Mouse (Mus musculus) embryonic fibroblast, embryonic 13.5 days (primary cell): ENCODE data around the gene Ccdc83. TPM values are rescaled to one million over a fixed set of nuclear protein-coding genes. Genes with fewer than 3 reads are reported as not detected.
"Not testable (repeated sequence)": the region's sequence is repeated elsewhere in the genome, so short reads cannot be mapped to it uniquely, and the experiment has no call there.

ENCODE experiments used
- H3K27ac ChIP-seq: 2 replicates; pipeline ENCODE4 v1.5.1; 2012; ENCODE audit warnings: low read length, control low read depth, inconsistent platforms; ENCODE audit not compliant: insufficient read depth
- H3K4me1 ChIP-seq: 2 replicates; pipeline ENCODE4 v1.6.1; 2011; ENCODE audit warnings: low read length; ENCODE audit not compliant: control insufficient read depth, insufficient read depth
- H3K4me3 ChIP-seq: 2 replicates; pipeline ENCODE4 v1.5.1; 2011; ENCODE audit warnings: mild to moderate bottlenecking, control low read depth, low read length; ENCODE audit not compliant: insufficient read depth
- CTCF ChIP-seq: IDR thresholded peaks from 2 replicates; pipeline ENCODE4 v1.5.1; 2011; ENCODE audit warnings: mild to moderate bottlenecking, control low read depth, low read length, moderate library complexity, borderline replicate concordance; ENCODE audit not compliant: insufficient read depth
- POLR2A ChIP-seq: IDR thresholded peaks from 2 replicates; pipeline ENCODE4 v1.6.1; 2011; ENCODE audit warnings: low read depth, mild to moderate bottlenecking, control low read depth, low read length, moderate library complexity
- polyA plus RNA-seq: library from polyadenylated mRNA; stranded (reverse); fragments of >200 nt; gene quantifications from 2 replicates; pipeline ENCODE4 v1.2.4, GENCODE M21; 2011; ENCODE audit warnings: low read depth; ENCODE audit not compliant: missing spikeins, insufficient read length

The Ccdc83 gene
- polyA plus RNA-seq, 1 experiment: not detected

- Histone ChIP-seq H3K4me1 (no peaks in the 10 kb centered on the region), H3K4me3 (no peak overlapping the region), H3K27ac (no peak overlapping the region)
- TF ChIP-seq POLR2A: no peak
- TF ChIP-seq CTCF: no peak
Observed at GRCm38 (mm10) chr7:90270141-90270540, 4.6 kb upstream of the Ccdc83 start.

- H3K27ac ChIP-seq: no peak overlapping the region
- no peak overlapping the region for H3K4me3 ChIP-seq
- TF ChIP-seq POLR2A: no peak
- no peak for TF ChIP-seq CTCF
- no peaks in the 10 kb centered on the region for H3K4me1 ChIP-seq
Observed at GRCm38 (mm10) chr7:90261902-90262599, 3.5 kb downstream of the Ccdc83 start.

GRCm38 (mm10) chr7:90259899-90260298 is 5.7 kb downstream of the Ccdc83 start:
- H3K27ac ChIP-seq: no peak overlapping the region
- H3K4me3 ChIP-seq: no peak overlapping the region
- TF ChIP-seq CTCF (no peak), POLR2A (no peak)
- no peaks in the 10 kb centered on the region for H3K4me1 ChIP-seq

- no peaks in the 10 kb centered on the region for H3K4me1 ChIP-seq
- no peak for TF ChIP-seq POLR2A
- TF ChIP-seq CTCF: no peak
- H3K4me3 ChIP-seq: no peak overlapping the region
- H3K27ac ChIP-seq: no peak overlapping the region
Observed at GRCm38 (mm10) chr7:90258701-90259100, 6.9 kb downstream of the Ccdc83 start.

- TF ChIP-seq CTCF: no peak
- TF ChIP-seq POLR2A: no peak
- Histone ChIP-seq H3K4me3 (no peak overlapping the region), H3K27ac (no peak overlapping the region), H3K4me1 (no peaks in the 10 kb centered on the region)
Observed at GRCm38 (mm10) chr7:90252946-90253345, 12.6 kb downstream of the Ccdc83 start.

GRCm38 (mm10) chr7:90243643-90244042 is 21.9 kb downstream of the Ccdc83 start:
- Histone ChIP-seq H3K27ac (0 out of 2 replicates have a peak overlapping the region, but pooled peaks have one; percentile 13), H3K4me3 (no peak overlapping the region)
- no peak for TF ChIP-seq CTCF
- TF ChIP-seq POLR2A: no peak

GRCm38 (mm10) chr7:90243151-90243550 is 22.4 kb downstream of the Ccdc83 start:
- H3K4me1 ChIP-seq: peaks cover 5% of the 10 kb centered on the region; the same call in 1 of the 2 replicates
- H3K27ac ChIP-seq: 0 out of 2 replicates have a peak overlapping the region, but pooled peaks have one; percentile 13
- H3K4me3 ChIP-seq: no peak overlapping the region
- TF ChIP-seq POLR2A (no peak), CTCF (no peak)

More at GRCm38 (mm10) chr7:90243643-90244042, 21.9 kb downstream of the Ccdc83 start:
- peaks cover 5% of the 10 kb centered on the region; the same call in 1 of the 2 replicates for H3K4me1 ChIP-seq

- Histone ChIP-seq H3K27ac (no peak overlapping the region), H3K4me1 (peaks cover 13% of the 10 kb centered on the region)
- TF ChIP-seq CTCF: no peak
- TF ChIP-seq POLR2A: no peak
Observed at GRCm38 (mm10) chr7:90236289-90236905, 29.2 kb downstream of the Ccdc83 start.

GRCm38 (mm10) chr7:90233921-90234320 is 31.7 kb downstream of the Ccdc83 start:
- no peak for TF ChIP-seq CTCF
- no peak for TF ChIP-seq POLR2A

More at GRCm38 (mm10) chr7:90236289-90236905, 29.2 kb downstream of the Ccdc83 start:
- no peak overlapping the region for H3K4me3 ChIP-seq

GRCm38 (mm10) chr7:90231431-90231830 is 34.1 kb downstream of the Ccdc83 start:
- Histone ChIP-seq H3K4me1 (peaks cover 13% of the 10 kb centered on the region), H3K27ac (no peak overlapping the region), H3K4me3 (no peak overlapping the region)
- TF ChIP-seq CTCF (no peak), POLR2A (no peak)

More at GRCm38 (mm10) chr7:90233921-90234320, 31.7 kb downstream of the Ccdc83 start:
- H3K27ac ChIP-seq: peak overlapping the region; percentile 75
- peaks cover 13% of the 10 kb centered on the region for H3K4me1 ChIP-seq
- H3K4me3 ChIP-seq: no peak overlapping the region

- not testable (repeated sequence) for H3K27ac ChIP-seq, H3K4me3 ChIP-seq, H3K4me1 ChIP-seq
- TF ChIP-seq CTCF: peak; percentile 33; the same call in 1 of the 2 replicates
Observed at GRCm38 (mm10) chr7:90228884-90229283, 36.7 kb downstream of the Ccdc83 start.
